Mouse (Mus musculus) 416B (cell line): ENCODE results near the gene Mob3a.
A peak's percentile ranks its signal among the peaks of the same experiment; 100 is the strongest.
"Not testable (repeated sequence)": the region's sequence is repeated elsewhere in the genome, so short reads cannot be mapped to it uniquely, and the experiment has no call there.

Source experiments
- DNase-seq: peaks from one replicate; pipeline ENCODE4 v3.0.0; 2011; ENCODE audit warnings: low read depth

The Mob3a gene

DNA sequence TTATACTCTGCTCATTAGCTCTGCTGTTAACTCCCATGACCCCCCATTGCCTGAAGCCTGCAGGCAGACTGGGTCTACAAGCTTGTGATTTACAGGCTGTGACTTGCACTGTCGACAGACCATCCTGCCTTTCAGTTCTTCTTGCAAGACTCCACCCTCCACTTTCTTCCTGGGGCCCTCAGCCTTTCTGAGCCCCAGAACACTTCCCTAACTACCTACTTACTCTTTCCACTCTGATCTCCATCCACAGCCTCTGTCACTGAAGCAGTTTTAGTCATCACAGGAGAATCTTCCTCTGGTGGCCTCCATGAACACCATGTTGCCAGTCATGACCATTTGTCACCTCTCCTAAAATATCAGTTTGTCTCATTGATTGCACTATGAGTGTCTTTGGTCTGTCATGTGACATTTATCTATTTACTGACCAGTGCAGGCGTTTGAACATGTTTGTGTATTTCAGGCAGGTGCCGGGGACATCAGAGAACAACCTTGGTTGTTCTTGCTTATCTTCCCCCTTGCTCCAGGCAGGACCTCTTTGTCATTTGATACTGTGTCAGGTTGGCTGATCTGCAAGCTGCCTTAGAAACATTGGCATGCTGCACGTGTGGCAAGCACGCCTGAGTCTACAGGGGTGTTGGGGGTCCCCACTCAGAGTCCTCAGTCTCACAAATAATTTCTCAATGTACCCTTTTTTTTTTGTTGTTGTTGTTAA is 38.1 kb downstream of the Mob3a start:
- DNase-seq, result peak; percentile 30

DNA sequence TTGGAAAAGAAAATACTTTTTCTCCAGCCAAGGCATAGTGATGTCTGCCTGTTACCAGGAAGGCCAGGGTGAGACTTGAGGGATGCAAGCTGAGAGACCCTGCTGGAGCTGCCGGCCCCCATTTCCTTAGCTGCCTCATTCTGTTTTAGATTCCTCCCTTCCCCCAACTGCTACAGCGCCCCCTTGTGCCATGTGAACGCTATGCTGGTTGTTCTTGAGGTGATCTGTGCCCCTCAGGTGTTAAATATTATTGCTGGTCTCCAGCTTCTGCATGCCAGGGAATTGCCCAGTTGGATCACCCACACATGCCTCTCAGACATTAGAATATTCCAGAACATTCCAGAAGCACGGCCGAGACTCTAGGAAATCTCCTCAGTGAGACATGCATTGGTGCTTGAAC is 40.6 kb downstream of the Mob3a start:
- DNase-seq, result peak; percentile 73

DNA sequence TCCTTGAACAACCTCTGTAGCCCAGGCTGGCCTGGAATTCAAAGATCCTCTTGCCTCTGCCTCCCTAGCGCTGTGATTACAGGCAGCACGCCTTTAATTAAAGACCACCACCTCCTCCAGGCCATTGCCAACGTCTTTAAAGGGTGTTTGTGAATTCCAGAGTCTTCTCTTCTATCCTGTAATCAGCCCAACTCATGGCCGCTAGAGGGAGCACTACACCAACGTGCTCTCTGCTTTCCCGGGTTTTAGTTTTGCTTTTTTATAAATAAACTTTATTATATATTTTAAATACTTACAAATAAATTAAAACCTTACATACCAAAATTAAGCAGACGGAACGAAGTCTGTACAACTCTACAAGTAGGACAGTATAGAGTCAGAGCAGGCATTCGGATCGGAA is 42.6 kb downstream of the Mob3a start:
- DNase-seq, result peak; percentile 73

DNA sequence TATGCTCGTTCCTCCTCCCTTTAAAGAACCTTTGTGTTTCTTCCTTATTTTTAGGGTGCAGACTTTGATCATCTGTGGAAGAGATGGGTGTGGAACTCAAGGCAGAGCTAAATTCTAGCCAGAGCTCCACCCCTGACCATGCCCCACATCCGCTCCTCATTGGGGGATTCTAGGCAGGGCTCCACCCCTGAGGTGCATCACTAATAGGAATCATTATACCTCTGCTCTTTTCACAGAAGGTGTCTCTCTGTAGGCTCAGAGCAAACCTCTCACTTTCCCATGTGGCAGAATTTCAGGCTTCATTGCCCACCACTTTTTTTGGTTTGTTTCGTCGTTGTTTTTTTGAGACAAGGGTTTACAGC is 43.0 kb downstream of the Mob3a start:
- peak; percentile 59 for DNase-seq

DNA sequence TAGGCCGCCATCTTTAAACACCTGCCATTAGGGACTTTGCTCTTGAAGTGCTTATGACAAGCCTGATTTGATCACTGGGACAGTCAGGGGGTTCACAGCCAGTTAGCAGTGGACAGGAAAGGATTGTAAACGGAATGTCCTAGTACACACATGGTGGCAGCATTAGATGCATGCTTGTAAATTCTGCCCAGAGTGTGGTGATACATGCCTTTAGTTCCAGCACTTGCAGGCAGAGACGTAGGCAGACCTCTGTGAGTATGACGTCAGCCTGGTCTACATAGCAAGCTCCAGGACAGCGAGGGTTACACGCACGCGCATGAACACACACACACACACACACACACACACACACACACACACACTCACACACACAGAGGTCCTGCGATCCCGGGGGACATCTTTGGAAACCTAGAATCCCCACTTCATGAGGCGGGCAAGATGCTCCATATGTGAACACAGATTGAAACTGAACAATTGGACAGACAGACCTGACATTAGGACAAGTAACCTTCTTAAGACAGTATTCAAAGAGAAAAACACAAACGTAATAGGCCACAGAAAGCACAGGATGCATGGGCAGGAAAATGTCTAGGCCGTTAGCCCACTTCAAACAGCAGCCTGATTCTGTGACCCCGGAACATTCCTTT is 43.5 kb downstream of the Mob3a start:
- no peak for DNase-seq

DNA sequence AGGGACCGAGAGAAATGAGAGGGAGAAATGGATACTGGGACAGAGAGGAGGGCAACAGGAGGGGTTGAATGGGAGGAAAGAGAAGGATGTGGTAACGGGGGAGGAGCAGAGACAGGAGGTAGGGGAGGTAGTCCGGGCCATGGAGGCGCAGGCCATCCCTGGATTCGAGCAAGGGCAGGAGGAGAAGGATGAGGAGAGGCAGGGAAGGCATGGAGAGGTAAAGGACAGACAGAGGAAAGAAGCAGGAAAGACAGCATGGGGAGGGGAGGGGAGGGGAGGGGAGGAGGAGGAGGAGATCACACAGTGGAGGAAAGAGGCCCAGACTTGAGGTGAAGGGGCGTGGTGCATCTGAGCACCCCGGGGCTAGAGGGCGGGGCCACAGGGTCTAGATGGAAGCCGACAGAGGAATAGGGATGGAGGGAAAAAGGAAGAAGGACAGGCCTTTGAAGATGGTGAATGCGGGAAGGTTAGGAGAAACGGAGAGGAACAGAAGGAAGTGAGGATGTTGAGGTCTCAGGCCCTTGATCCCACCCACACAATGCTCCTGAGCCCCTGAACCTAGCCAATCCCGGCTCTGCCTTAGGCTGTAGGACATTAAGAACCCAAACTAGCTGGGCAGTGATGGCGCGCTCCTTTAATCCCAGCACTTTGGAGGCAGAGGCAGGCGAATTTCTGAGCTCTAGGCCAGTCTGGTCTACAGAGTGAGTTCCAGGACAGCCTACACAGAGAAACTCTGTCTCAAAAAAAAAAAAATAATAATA is 44.7 kb downstream of the Mob3a start, which contains the start of gene Btbd2:
TSS of gene Btbd2 (minus strand) at position 209 of the 761 bp plus-strand sequence.
- DNase-seq, result no peak

DNA sequence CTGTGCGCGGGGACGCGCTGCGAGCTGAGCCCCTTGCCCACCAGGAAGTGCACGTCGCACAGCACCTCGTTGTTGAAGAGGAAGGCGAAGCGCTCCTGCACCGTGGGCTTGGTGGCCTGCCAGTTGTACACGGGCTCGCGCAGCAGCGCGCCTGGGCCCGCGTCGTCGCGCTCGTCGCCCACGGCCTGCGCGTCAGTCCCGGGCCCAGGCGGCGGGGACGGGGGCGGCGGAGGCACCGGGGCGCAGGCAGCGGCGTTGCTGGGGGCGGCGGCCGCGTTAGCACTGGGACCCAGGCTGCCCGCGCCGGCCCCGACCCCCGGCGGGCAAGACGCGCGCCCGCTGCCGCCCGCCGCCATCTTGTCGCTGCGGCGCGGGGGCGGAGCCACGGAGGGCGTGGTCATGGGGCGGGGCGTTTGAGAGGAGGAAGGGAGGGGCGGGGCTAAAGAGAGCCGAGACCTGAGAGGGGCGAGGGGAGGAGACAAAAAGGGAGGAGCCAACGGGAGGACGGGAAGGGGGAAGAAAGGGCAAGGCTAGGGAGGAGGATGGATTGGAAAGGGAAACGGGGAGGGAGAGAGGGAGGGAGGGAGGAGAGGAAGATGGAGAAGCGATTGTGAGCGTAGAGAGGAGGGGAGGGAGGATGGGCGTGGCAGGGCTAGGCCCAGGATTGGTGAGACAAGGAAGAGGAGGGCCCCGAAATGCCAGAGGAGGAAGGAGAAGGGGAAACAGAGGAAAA is 45.5 kb downstream of the Mob3a start:
- DNase-seq, result peak; percentile 99

DNA sequence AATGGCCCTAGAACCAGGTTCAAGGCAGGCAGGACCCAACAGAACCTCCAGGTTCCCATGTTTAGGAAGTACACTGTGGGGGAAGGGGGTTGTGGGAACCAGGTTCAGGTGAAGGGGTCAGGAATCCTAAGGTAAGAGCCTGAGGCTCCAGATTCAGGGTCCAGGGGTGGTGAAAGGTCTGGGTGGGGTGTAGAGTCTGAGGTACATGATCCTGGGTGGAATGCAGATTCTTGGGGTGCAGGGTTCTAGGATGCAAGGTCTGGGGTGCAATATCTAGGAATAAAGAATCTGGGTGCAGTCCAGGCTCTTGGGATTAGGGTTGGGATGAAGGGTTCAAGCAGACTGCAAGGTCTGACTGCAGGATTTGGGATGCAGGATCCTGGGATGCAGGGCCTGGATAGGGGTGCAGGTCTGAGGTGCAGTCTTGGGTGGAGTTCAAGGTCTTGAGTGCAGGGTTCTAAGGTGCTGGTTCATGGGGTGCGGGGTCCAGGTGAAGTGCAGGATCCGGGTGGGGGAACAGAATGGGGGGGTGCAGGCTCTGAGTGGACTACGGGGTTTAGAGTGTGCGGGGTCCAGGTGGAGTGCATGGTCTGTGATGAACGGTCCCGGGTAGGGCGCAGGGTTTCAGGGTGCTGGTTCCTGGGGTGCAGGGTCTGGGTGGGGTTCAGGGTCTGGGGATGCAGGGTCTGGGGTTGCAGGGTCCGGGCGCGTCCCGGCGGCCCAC is 46.2 kb downstream of the Mob3a start:
- DNase-seq, result no peak

DNA sequence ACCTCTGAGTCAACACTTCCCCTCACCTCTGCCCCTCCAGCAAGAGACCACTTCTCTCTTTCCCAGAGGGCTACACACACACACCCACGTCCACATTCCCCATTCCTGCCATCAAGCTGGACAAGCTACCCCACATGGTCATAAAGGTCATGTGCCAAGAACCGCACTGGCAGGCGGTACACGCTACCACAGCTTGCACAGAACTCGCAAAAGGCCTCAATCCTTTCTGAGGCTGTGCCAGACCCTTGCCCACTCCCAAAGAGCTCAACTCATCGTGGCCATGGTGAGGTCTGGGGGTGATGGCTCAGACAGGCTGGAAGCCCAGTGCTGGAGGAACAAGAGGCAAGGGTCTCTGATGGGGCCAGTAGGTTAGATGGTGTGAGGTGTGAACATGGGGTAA is 46.9 kb downstream of the Mob3a start:
- no peak for DNase-seq

DNA sequence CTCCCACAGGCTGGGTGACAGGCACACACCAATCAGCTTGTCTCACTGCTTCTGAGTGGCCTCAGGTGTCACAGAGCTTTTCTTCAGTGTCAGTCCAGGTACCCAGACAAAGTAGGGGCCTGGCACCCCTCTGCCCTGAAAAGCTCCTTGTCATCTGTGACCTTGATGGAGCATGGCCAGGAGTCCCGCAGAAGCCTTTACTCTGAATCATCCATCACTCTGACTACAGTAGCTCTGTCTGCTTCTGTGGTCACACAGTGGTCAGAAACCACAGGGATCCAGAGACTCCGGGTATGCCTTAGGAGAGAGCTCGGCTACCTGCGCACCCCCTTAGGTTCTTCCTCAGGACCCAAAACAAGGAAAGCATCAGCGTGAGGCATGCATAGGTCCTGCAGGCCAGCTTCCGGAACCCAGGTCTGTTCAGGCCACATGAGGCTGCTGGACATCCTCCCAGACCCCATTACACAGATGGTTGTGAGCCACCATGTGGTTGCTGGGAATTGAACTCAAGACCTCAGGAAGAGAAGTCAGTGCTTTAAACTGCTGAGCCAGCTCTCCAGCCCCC is 48.5 kb downstream of the Mob3a start:
- DNase-seq, result peak; percentile 62

DNA sequence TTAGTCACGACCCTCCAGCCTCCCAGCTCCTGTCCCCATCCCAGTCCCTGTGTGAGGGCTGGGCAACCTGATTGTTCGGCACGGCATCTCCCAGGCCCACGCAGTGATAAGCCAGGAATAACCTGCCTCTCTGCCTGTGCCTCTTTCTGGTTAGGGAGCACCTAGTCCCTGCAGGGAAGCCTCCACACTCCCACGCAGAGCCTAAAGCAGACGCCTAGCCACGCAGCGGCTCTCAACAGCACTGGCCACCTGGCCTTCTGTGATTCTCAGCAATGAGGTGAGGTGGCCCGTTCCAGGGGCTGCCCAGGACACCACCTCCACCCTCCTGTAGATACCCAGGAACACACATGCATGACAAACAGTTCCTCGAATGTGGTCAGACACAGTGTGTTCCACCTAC is 51.4 kb downstream of the Mob3a start:
- DNase-seq, result no peak

DNA sequence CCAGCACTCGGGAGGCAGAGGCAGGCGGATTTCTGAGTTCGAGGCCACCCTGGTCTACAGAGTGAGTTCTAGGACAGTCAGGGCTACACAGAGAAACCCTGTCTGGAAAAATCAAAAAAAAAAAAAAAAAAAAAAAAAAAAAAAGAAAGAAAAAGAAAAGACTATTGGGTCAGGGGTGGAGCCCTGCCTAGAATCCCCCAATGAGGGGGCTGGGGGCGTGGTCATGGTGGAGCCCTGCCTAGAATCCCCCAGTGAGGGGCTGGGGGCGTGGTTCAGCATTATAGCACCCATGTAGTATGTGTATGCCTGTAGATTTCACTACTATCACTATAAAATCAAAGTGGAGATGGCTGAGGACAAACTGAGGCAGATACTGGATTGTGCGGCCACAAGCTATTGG is 51.9 kb downstream of the Mob3a start:
- DNase-seq, result not testable (repeated sequence)

DNA sequence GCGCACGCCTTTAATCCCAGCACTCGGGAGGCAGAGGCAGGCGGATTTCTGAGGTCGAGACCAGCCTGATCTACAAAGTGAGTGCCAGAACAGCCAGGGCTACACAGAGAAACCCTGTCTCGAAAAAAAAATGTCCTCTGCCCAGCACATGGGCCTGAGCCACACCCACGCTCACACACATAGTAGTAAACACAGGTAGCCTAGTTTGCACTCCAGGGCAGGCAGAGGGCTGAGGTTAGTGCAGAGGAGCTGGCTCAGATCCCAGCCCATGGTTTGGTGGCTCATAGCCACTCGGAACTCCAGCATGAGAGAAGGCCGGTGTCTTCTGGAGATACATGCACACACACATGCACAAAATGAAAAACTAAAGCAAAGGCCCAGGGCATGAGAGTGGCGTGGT is 54.8 kb downstream of the Mob3a start:
- no peak for DNase-seq

DNA sequence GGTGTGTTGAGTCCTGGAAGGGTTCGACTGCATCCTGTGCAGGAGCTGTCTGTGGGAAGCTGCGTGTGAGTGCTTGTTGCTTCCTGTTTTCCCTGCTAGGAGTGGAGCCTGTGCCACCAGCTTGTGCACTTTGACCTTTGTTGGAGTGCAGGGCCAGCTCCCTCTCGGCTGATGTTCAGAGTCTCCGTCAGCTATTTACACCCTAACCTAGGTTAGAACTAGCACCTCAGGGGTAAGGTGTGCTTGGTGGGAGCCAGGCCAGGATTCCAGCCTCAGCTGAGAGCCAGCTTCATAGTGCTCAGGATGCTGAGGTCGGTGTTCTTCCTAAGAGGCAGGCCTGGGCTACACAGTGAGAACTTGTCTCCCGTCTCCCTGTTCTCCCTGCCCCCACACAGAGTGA is 66.4 kb downstream of the Mob3a start:
- no peak for DNase-seq
